Mouse (Mus musculus): Measurements from ENCODE around the gene Bcat1. TPM values are rescaled to one million over a fixed set of nuclear protein-coding genes. Genes with fewer than 3 reads are reported as not detected.

Bcat1 gene
- polyA plus RNA-seq, 1 experiment from 2014 or later: 100 TPM

DNA sequence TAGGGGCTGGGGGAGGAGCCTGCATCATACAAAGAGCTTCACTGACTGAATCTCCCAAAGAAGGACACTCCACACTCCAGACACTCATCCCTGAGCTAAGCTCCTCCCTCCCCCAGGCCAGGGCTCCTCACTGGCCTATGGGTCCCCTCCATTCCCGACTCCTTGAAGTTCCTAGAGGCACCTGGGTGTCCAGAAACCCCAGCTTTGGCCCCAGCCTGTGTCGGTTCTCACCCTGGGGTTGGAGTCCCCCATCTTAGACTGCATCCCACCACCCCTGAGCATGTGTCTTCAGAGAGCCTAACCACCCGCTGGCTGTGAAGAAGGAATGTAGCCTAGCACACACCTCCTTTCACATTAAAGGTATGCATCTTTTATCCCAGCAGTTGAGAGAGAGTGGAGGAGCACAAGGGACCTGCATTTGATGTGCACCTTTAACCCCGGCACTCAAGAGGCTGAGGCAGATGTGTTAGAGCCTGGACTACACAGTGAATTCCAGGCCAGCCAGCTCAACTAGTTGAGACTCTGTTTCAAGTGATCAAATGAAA is 10.6 kb downstream of the Bcat1 start:
- Histone ChIP-seq H3K27me3 (no peaks in the 10 kb centered on the region), H3K4me2 (replicated peaks) (no peak overlapping the region), H3K4me3 (no peak overlapping the region), H3K9ac (replicated peaks) (no peak overlapping the region), H3K27ac (replicated peaks) (no peak overlapping the region), H3K9me3 (no peaks in the 10 kb centered on the region), H3K36me3 (no peaks in the 10 kb centered on the region), H3K4me1 (no peaks in the 10 kb centered on the region)
- ATAC-seq (replicated peaks): no peak
- 88% methylated on average over 4 of the region's 4 CpGs for WGBS

- ATAC-seq (replicated peaks): no peak
- no peak overlapping the region for H3K4me2 ChIP-seq (replicated peaks)
- WGBS: 57% methylated on average over 1 of the region's 1 CpGs
Measured at GRCm38 (mm10) chr6:145064104-145064503, 11.9 kb downstream of the Bcat1 start.

DNA sequence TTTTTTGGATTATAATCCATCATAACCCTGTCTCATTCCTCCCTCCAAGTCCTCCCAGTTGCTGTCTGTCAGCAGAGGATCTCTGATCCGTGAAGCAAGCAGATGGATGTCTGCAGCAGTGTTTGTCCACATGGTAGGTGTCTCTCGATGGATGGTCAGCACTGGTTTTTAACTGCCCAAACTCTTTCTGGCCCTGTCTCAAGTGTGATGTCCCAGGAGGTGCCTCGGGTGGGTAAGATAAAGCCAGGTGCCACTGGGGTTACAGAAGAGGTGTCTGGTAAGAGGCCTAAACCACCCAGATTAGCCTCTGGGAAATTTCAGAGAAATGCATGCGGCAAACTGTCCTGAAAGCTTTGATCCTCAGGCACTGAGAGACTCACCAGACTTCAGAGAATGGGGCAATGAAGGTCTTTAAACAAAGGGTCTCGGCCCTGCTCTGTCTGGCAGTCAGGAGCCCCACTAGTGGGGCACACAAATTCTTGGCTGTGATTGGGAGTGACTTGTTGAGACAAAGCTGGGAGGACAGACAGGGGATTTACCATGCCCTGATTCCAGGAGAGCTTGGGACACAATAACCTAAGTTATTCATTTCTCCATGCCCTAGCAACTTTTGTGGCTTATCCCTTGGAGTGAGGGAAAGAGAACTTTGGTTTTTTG is 12.6 kb downstream of the Bcat1 start:
- H3K27me3 ChIP-seq: no peaks in the 10 kb centered on the region
- no peak overlapping the region for H3K4me3 ChIP-seq
- no peak overlapping the region for H3K9ac ChIP-seq (replicated peaks)
- ATAC-seq (replicated peaks): no peak
- H3K36me3 ChIP-seq: no peaks in the 10 kb centered on the region
- no peaks in the 10 kb centered on the region for H3K9me3 ChIP-seq
- H3K4me2 ChIP-seq (replicated peaks): no peak overlapping the region
- WGBS: 63% methylated on average over 5 of the region's 5 CpGs
- no peak overlapping the region for H3K27ac ChIP-seq (replicated peaks)
- H3K4me1 ChIP-seq: no peaks in the 10 kb centered on the region

More at GRCm38 (mm10) chr6:145064104-145064503, 11.9 kb downstream of the Bcat1 start:
- Histone ChIP-seq H3K4me3 (no peak overlapping the region), H3K36me3 (no peaks in the 10 kb centered on the region), H3K4me1 (no peaks in the 10 kb centered on the region), H3K27ac (replicated peaks) (no peak overlapping the region), H3K9me3 (no peaks in the 10 kb centered on the region), H3K9ac (replicated peaks) (no peak overlapping the region), H3K27me3 (no peaks in the 10 kb centered on the region)

DNA sequence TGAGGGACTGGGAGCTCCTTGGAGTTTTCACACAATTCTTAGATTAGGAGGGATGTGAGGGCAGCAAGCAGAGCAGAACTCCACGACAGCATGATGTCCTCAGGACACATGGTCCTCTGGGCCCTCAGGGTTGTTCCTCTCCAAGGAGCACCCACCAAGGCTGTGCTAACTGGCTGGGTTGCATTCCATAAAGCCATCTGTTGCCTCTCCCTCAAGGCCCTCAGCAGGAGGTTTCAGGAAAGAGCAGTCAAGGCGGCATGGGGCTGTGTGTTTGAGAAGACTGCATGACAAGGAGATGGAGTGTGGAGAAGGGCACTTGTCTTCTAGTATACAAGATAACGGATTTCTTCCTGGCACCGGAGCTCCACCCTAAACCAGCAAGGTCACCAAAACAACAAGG is 13.2 kb downstream of the Bcat1 start:
- H3K4me1 ChIP-seq: no peaks in the 10 kb centered on the region
- 83% methylated on average over 4 of the region's 4 CpGs for WGBS
- no peaks in the 10 kb centered on the region for H3K9me3 ChIP-seq
- H3K36me3 ChIP-seq: no peaks in the 10 kb centered on the region
- no peak overlapping the region for H3K9ac ChIP-seq (replicated peaks)
- H3K4me3 ChIP-seq: no peak overlapping the region
- no peaks in the 10 kb centered on the region for H3K27me3 ChIP-seq
- no peak overlapping the region for H3K4me2 ChIP-seq (replicated peaks)
- ATAC-seq (replicated peaks): no peak
- no peak overlapping the region for H3K27ac ChIP-seq (replicated peaks)

GRCm38 (mm10) chr6:145061361-145061760 is 14.6 kb downstream of the Bcat1 start:
- Histone ChIP-seq H3K36me3 (no peaks in the 10 kb centered on the region), H3K4me3 (no peak overlapping the region), H3K27me3 (no peaks in the 10 kb centered on the region), H3K9ac (replicated peaks) (no peak overlapping the region), H3K9me3 (no peaks in the 10 kb centered on the region), H3K27ac (replicated peaks) (no peak overlapping the region), H3K4me1 (no peaks in the 10 kb centered on the region), H3K4me2 (replicated peaks) (no peak overlapping the region)
- 91% methylated on average over 1 of the region's 1 CpGs for WGBS
- ATAC-seq (replicated peaks): no peak

DNA sequence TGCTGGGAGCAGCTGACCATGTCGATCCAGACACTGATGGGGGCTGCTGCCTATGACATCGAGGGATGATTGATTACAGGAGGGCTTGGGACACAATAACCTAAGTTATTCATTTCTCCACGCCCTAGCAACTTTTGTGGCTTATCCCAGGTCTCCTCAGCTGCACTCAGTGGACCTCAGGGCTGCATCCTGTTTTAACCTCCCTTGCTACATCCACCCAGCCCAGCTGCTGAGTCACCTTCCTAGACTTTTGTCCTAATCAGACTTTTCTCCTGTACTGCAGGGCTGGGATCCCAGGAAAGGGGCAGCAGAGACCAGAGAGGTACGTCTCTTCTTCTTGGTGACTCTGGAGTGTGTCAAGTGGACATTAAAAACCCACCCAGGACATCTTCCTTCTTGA is 19.9 kb downstream of the Bcat1 start:
- Histone ChIP-seq H3K27me3 (no peaks in the 10 kb centered on the region), H3K4me1 (no peaks in the 10 kb centered on the region), H3K9ac (replicated peaks) (no peak overlapping the region)

GRCm38 (mm10) chr6:145055277-145055858 is 20.6 kb downstream of the Bcat1 start:
- no peak overlapping the region for H3K27ac ChIP-seq (replicated peaks)
- ATAC-seq (replicated peaks): no peak
- no peaks in the 10 kb centered on the region for H3K27me3 ChIP-seq

More for the DNA sequence above, 19.9 kb downstream of the Bcat1 start:
- ATAC-seq (replicated peaks): no peak
- H3K36me3 ChIP-seq: no peaks in the 10 kb centered on the region
- H3K9me3 ChIP-seq: no peaks in the 10 kb centered on the region
- H3K27ac ChIP-seq (replicated peaks): no peak overlapping the region
- H3K4me3 ChIP-seq: no peak overlapping the region
- WGBS: 90% methylated on average over 4 of the region's 4 CpGs
- H3K4me2 ChIP-seq (replicated peaks): no peak overlapping the region

DNA sequence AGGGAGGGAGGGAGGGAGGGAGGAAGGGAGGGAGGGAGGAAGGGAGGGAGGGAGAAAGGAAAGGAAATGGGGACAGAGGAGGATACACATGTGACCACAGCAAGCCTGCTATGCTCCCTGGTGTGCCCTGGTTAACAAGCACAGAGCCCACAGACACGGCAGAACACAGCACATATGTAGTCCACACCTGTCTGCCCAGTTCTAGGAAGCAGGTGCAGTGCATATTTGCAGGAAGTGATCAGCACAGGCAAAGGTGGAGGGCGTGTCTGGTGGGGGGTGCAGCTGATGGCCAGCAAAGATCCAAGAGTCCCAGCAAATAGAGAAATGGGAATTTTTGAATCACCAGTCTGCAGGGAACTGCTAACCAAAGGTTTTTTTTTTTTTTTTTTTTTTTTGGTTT is 23.3 kb downstream of the Bcat1 start:
- no peaks in the 10 kb centered on the region for H3K36me3 ChIP-seq
- no peaks in the 10 kb centered on the region for H3K9me3 ChIP-seq
- WGBS: 78% methylated on average over 2 of the region's 2 CpGs
- no peak overlapping the region for H3K9ac ChIP-seq (replicated peaks)
- H3K27me3 ChIP-seq: no peaks in the 10 kb centered on the region
- H3K4me3 ChIP-seq: no peak overlapping the region
- ATAC-seq (replicated peaks): no peak
- no peak overlapping the region for H3K4me2 ChIP-seq (replicated peaks)
- peaks cover 10% of the 10 kb centered on the region; the same call in 1 of the 2 replicates for H3K4me1 ChIP-seq
- no peak overlapping the region for H3K27ac ChIP-seq (replicated peaks)

More at GRCm38 (mm10) chr6:145055277-145055858, 20.6 kb downstream of the Bcat1 start:
- Histone ChIP-seq H3K36me3 (no peaks in the 10 kb centered on the region), H3K9ac (replicated peaks) (no peak overlapping the region), H3K4me1 (no peaks in the 10 kb centered on the region), H3K4me3 (no peak overlapping the region), H3K9me3 (no peaks in the 10 kb centered on the region), H3K4me2 (replicated peaks) (no peak overlapping the region)
- 58% methylated on average over 6 of the region's 6 CpGs for WGBS

DNA sequence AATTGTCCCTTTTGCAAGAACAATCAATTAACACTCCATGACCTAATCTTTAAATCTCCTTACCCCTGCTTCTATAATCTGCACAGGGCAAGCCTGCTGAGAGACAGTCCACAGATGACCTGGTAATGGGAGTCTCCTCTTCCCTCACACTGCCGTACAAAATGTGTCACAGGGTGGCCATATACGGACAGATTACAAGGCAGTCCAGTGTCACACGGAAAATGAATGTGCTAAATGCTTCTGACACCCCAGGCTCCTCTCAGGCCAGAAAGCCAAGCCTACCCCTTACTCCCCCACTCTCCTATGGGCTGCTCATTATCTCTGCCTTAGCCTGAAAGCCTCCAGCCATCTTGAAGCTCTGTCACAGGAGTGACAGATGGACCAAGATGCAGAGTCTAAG is 25.1 kb downstream of the Bcat1 start:
- Histone ChIP-seq H3K9ac (replicated peaks) (no peak overlapping the region), H3K27ac (replicated peaks) (no peak overlapping the region), H3K36me3 (no peaks in the 10 kb centered on the region), H3K27me3 (no peaks in the 10 kb centered on the region), H3K9me3 (no peaks in the 10 kb centered on the region), H3K4me1 (peaks cover 19% of the 10 kb centered on the region), H3K4me2 (replicated peaks) (no peak overlapping the region), H3K4me3 (no peak overlapping the region)
- 24% methylated on average over 3 of the region's 3 CpGs for WGBS
- no peak for ATAC-seq (replicated peaks)

- Histone ChIP-seq H3K27me3 (no peaks in the 10 kb centered on the region), H3K36me3 (0 out of 2 replicates have a peak, but pooled peaks cover 2% of the 10 kb centered on the region), H3K9me3 (no peaks in the 10 kb centered on the region), H3K27ac (replicated peaks) (peak overlapping the region; percentile 85), H3K4me1 (peaks cover 38% of the 10 kb centered on the region), H3K9ac (replicated peaks) (peak overlapping the region; percentile 74), H3K4me2 (replicated peaks) (peak overlapping the region; percentile 97), H3K4me3 (peak overlapping the region; percentile 79)
- peak; percentile 49 for ATAC-seq (replicated peaks)
- under 1% methylated on average over 61 of the region's 64 CpGs for WGBS
Measured at GRCm38 (mm10) chr6:145048131-145048997, 27.6 kb downstream of the Bcat1 start.

GRCm38 (mm10) chr6:145047445-145047857 is 28.5 kb downstream of the Bcat1 start:
- Histone ChIP-seq H3K36me3 (0 out of 2 replicates have a peak, but pooled peaks cover 3% of the 10 kb centered on the region), H3K27ac (replicated peaks) (peak overlapping the region; percentile 85), H3K9me3 (no peaks in the 10 kb centered on the region), H3K27me3 (no peaks in the 10 kb centered on the region), H3K4me3 (peak overlapping the region; percentile 79), H3K4me2 (replicated peaks) (peak overlapping the region; percentile 97), H3K4me1 (peaks cover 44% of the 10 kb centered on the region), H3K9ac (replicated peaks) (peak overlapping the region; percentile 74)
- ATAC-seq (replicated peaks): peak; percentile 76
- under 1% methylated on average over 15 of the region's 15 CpGs for WGBS

All from forebrain, embryonic 15.5 days (tissue).